Mouse (Mus musculus) gonadal fat pad, adult 2 months (tissue): ENCODE results near the gene Pgbd1. TPM values are rescaled to one million over a fixed set of nuclear protein-coding genes. Genes with fewer than 3 reads are reported as not detected.
"Not testable (repeated sequence)": the region's sequence is repeated elsewhere in the genome, so short reads cannot be mapped to it uniquely, and the experiment has no call there.

ENCODE experiments used
- DNase-seq: peaks from one replicate; pipeline ENCODE4 v3.0.0-alpha.2; 2012; ENCODE audit warnings: low read depth
- polyA plus RNA-seq: library from polyadenylated mRNA; depleted of rRNA; stranded (reverse); fragments of >200 nt; gene quantifications from 2 replicates; pipeline ENCODE4 v1.2.3, GENCODE M21; 2012; rRNA removed

The Pgbd1 gene
- 0.81 and 1.2 TPM in 2 replicates for polyA plus RNA-seq

- no peak for DNase-seq
Observed at GRCm38 (mm10) chr13:21440503-21441206, at the start of gene Pgbd1. Gene Pgbd1, minus strand, starts transcription at chr13:21441058.

GRCm38 (mm10) chr13:21486881-21487280, 46.0 kb upstream of the Pgbd1 start:
- no peak for DNase-seq

GRCm38 (mm10) chr13:21478759-21479670, 38.2 kb upstream of the Pgbd1 start, which contains the start of the genes Zkscan4 and Gm10065:
Gene Zkscan4, plus strand, starts transcription at chr13:21478907.
Gene Gm10065, minus strand, starts transcription at chr13:21479441.
- not testable (repeated sequence) for DNase-seq

GRCm38 (mm10) chr13:21472427-21472826, 31.6 kb upstream of the Pgbd1 start:
- no peak for DNase-seq

- DNase-seq = no peak
Observed at GRCm38 (mm10) chr13:21469097-21469496, 28.2 kb upstream of the Pgbd1 start.

- DNase-seq = no peak
Observed at GRCm38 (mm10) chr13:21468061-21469019, 27.5 kb upstream of the Pgbd1 start, which contains the start of gene Nkapl. Gene Nkapl, minus strand, starts transcription at chr13:21468509.

GRCm38 (mm10) chr13:21467336-21467735, 26.5 kb upstream of the Pgbd1 start:
- DNase-seq = no peak

GRCm38 (mm10) chr13:21462516-21462915, 21.7 kb upstream of the Pgbd1 start:
- not testable (repeated sequence) for DNase-seq

- DNase-seq = no peak
Observed at GRCm38 (mm10) chr13:21456347-21456746, 15.5 kb upstream of the Pgbd1 start.

GRCm38 (mm10) chr13:21454133-21454532, 13.3 kb upstream of the Pgbd1 start:
- no peak for DNase-seq

GRCm38 (mm10) chr13:21453449-21453848, 12.6 kb upstream of the Pgbd1 start, which contains the start of gene Zscan26:
Gene Zscan26, minus strand, starts transcription at chr13:21453730.
- no peak for DNase-seq

GRCm38 (mm10) chr13:21453042-21453441, 12.2 kb upstream of the Pgbd1 start:
- no peak for DNase-seq

- DNase-seq = no peak
Observed at GRCm38 (mm10) chr13:21447856-21448614, 7.2 kb upstream of the Pgbd1 start.

- no peak for DNase-seq
Observed at GRCm38 (mm10) chr13:21446796-21447195, 5.9 kb upstream of the Pgbd1 start.

- DNase-seq = no peak
Observed at GRCm38 (mm10) chr13:21441207-21441572, 332 bp upstream of the Pgbd1 start.

- no peak for DNase-seq
Observed at GRCm38 (mm10) chr13:21435476-21435875, 5.4 kb downstream of the Pgbd1 start.

- DNase-seq = no peak
Observed at GRCm38 (mm10) chr13:21427631-21428030, 13.2 kb downstream of the Pgbd1 start.

GRCm38 (mm10) chr13:21423301-21423700, 17.6 kb downstream of the Pgbd1 start:
- no peak for DNase-seq

- DNase-seq = no peak
Observed at GRCm38 (mm10) chr13:21418865-21419264, 22.0 kb downstream of the Pgbd1 start.

GRCm38 (mm10) chr13:21417298-21418010, 23.4 kb downstream of the Pgbd1 start:
- DNase-seq = no peak
